Mouse (Mus musculus): Measurements from ENCODE around the gene Kif22.
A peak's percentile ranks its signal among the peaks of the same experiment; 100 is the strongest.

Kif22 gene

GRCm38 (mm10) chr7:127017950-127018345 lies 24.3 kb downstream of the Kif22 start:
- DNase-seq (ENCODE audit: low read depth, low spot score), result no peak

GRCm38 (mm10) chr7:127016971-127017949 lies 25.0 kb downstream of the Kif22 start, which contains the start of gene Pagr1a:
Pagr1a (minus strand) TSS chr7:127017352.
- peak; percentile 100 for DNase-seq (ENCODE audit: low read depth, low spot score)

GRCm38 (mm10) chr7:127016486-127016938 lies 25.8 kb downstream of the Kif22 start:
- peak; percentile 51 for DNase-seq (ENCODE audit: low read depth, low spot score)

- no peak for DNase-seq (ENCODE audit: low read depth, low spot score)
Measured at GRCm38 (mm10) chr7:127016481-127016485, 26.0 kb downstream of the Kif22 start, which contains the start of gene Pagr1b. Pagr1b (minus strand) TSS chr7:127016484.

GRCm38 (mm10) chr7:127016081-127016480 lies 26.2 kb downstream of the Kif22 start:
- DNase-seq (ENCODE audit: low read depth, low spot score), result peak; percentile 97

GRCm38 (mm10) chr7:127014993-127015392 lies 27.3 kb downstream of the Kif22 start:
- no peak for DNase-seq (ENCODE audit: low read depth, low spot score)

- peak; percentile 83 for DNase-seq (ENCODE audit: low read depth, low spot score)
Measured at GRCm38 (mm10) chr7:127014320-127014719, 28.0 kb downstream of the Kif22 start, which contains the start of gene Mvp. Mvp (minus strand) TSS chr7:127014621.

GRCm38 (mm10) chr7:127013385-127013784 lies 28.9 kb downstream of the Kif22 start:
- no peak for DNase-seq (ENCODE audit: low read depth, low spot score)

GRCm38 (mm10) chr7:127012845-127013244 lies 29.4 kb downstream of the Kif22 start:
- DNase-seq (ENCODE audit: low read depth, low spot score), result no peak

GRCm38 (mm10) chr7:127012374-127012773 lies 29.9 kb downstream of the Kif22 start:
- DNase-seq (ENCODE audit: low read depth, low spot score), result no peak

- peak; percentile 61 for DNase-seq (ENCODE audit: low read depth, low spot score)
Measured at GRCm38 (mm10) chr7:127011717-127012116, 30.6 kb downstream of the Kif22 start.

- no peak for DNase-seq (ENCODE audit: low read depth, low spot score)
Measured at GRCm38 (mm10) chr7:127011051-127011450, 31.2 kb downstream of the Kif22 start.

GRCm38 (mm10) chr7:127009307-127010085 lies 32.8 kb downstream of the Kif22 start:
- no peak for DNase-seq (ENCODE audit: low read depth, low spot score)

- DNase-seq (ENCODE audit: low read depth, low spot score), result peak; percentile 83
Measured at GRCm38 (mm10) chr7:127008239-127009019, 33.8 kb downstream of the Kif22 start.

- DNase-seq (ENCODE audit: low read depth, low spot score), result no peak
Measured at GRCm38 (mm10) chr7:127007313-127008024, 34.8 kb downstream of the Kif22 start.

- peak; percentile 56 for DNase-seq (ENCODE audit: low read depth, low spot score)
Measured at GRCm38 (mm10) chr7:127004122-127004875, 38.0 kb downstream of the Kif22 start.

- DNase-seq (ENCODE audit: low read depth, low spot score), result peak; percentile 79
Measured at GRCm38 (mm10) chr7:127003620-127004019, 38.7 kb downstream of the Kif22 start.

- no peak for DNase-seq (ENCODE audit: low read depth, low spot score)
Measured at GRCm38 (mm10) chr7:126999568-126999967, 42.7 kb downstream of the Kif22 start.

GRCm38 (mm10) chr7:126996449-126996848 lies 45.8 kb downstream of the Kif22 start:
- peak; percentile 65 for DNase-seq (ENCODE audit: low read depth, low spot score)

GRCm38 (mm10) chr7:126988816-126989215 lies 53.5 kb downstream of the Kif22 start:
- DNase-seq (ENCODE audit: low read depth, low spot score), result no peak

GRCm38 (mm10) chr7:126986319-126986718 lies 56.0 kb downstream of the Kif22 start:
- peak; percentile 54 for DNase-seq (ENCODE audit: low read depth, low spot score)
